Mouse (Mus musculus): ENCODE results near the gene Afap1l2. TPM values are rescaled to one million over a fixed set of nuclear protein-coding genes. Genes with fewer than 3 reads are reported as not detected.
A peak's percentile ranks its signal among the peaks of the same experiment; 100 is the strongest.

Gene Afap1l2
- 1 to 10 TPM; 2.8 to 4.4 (median 3.5) TPM for total RNA-seq (2022)

DNA sequence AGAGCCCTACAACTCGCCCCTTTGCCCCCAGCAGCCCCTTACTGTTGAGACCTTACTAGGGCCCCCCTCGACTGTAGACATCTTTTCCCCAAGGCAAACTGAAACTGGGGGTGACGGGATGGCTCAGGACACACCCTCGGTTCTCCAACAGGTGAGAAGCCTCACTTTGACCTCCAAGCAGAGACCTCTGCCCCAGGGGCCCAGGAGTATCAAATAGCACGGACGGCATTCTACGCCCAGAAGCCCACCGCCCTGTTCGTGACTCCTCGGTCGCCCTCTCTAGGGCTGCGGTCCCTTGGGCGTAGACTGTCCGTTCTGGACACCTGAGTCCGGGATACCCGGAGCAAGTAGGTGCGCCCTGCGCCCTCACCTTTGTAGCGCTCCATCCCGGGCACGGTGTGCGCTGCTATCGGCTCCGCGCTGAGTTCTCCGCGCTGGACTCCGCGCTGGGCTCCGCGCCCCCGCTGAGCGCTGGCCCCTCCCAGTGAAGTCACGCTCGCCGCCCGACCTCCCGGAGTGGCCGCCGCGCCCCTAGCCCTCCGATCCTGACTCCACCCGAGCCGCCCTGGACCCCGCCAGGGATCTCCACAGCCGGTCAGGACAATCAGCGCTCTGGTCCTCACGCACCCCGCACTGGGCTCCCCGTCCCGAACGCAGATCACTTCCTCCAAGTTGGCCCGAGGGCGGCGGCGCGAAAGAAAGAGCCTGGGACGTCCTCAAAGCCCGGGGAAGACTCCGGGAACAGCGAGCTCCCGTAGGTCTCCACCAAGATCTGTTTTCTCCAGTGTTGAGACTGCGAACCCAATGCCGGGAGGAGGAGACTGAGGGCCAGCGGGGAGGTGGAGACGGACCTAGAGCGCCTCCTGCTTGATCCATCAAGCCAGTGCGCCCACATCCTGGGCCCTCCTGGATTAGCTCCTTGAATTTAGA, at the start of gene Afap1l2:
Gene Afap1l2 (minus strand): TSS at position 448 of the 930 bp plus-strand sequence.
- peak; percentile 54 for DNase-seq (ENCODE audit: low spot score)

DNA sequence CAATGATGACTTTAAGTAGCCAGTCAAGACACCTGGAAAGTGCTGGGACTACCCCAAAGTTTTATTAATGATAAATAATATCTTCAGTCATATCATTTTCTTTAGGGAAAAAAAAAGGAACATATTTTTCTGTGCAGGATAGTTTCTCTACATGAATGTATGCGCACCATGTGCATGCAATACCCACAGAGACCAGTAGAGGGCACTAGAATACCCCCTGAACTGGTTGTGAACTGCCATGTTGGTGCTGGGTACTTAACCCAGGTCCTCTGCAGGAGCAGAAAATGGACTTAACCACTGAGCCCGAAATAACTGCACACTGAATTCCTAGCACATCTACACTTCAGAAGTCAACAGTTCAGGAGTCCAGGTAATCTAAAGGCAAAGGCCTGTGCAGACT, 49.5 kb upstream of the Afap1l2 start:
- no peak for DNase-seq (ENCODE audit: low spot score)

DNA sequence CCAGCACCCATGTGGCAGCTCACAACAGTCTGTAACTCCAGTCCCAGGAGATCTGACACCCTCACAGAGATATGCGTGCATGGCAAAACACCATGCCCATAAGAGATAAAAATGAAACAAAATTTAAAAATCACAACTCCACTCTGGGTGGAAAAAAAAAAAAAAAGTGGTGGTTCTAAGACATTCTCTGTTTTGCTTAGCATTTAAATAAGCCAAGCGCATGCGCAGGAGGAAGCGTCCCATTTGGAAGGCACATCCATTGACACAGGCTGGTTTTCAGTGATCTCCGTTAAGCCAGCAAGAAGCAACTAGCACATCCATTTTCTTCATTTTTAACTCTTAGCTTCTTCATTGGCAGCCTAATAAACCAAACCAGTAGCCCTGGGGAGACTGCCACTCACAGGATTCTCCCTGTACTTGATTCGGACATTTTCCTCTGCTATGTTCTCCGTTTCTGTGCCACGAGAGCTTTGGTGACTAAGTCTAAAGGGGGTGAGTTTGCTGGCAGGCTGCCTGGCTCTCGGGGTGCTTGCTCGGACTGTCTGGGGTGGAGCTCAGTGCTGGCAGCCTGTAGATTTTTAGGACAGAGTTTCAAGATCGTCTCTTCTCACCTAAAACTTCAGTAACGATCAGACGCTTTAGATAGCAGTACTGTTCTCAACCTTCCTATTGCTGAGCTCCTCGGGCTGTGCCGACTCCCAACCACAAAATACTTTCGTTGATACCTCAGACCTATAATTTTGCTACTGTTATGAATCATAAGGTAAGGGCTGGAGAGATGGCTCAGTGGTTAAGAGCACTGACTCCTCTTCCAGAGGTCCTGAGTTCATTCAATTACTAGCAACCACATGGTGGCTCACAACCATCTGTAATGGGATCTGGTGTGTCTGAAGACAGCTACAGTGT, 47.4 kb upstream of the Afap1l2 start:
- no peak for DNase-seq (ENCODE audit: low spot score)

DNA sequence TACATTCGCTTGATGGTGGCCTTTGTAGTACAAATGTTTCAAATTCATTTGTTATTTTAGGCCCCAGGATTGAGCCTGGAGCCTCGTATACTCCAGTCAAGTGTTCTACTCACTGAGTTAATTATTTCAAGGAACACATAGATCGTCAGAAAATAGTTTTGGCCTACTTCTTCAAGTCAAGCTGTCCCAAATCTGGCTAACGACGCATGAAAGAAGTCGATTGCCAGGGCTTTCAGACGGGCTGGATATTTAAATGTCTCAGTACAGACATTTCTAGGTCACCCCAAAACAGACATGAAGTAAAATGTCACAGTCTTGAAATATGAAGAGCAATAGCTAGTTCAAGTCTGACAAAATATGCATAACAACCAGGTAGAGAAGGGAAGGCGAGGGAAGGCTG, 44.9 kb upstream of the Afap1l2 start:
- no peak for DNase-seq (ENCODE audit: low spot score)

DNA sequence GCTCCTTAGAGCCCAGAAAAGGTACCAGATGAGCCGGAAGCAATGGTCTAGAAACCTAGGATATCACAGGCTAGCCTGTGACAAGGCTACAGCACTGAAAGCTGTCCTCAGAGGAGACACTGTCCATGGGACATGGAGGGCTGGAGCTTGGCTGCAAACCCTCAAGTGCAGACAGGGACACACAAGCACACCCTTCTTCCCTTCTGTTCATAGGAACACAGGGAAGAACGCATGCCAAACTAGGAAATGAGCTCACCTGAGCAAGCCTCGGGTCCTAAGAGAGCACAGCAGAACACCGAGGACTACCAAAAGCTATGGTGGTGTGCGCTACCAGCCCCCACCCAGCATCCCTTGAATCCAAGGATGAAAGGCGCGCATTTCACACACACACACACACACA, 44.0 kb upstream of the Afap1l2 start:
- DNase-seq (ENCODE audit: low spot score), result no peak

DNA sequence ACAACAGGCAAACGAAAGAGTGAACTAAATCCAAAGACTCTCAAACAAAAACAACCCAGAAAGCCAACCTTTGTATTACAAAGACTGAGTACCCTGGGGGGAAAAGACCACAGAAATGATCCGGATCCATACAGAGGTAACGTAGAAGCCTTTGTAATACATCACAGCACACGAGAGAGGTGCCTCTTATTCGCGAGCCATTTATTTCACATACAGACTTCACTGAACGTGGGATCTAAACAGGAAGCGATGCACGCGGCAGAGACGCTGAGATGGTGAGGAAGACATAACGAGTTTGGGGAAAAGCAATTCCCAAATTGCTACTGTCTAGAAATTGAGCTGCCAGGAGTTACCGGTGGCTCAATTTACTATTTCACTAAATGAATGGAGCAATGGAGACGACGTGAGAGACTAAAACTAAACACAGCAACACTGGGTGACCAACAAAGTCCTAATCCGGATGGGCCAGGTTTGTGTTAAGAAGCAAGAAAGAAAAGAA, 41.6 kb upstream of the Afap1l2 start:
- no peak for DNase-seq (ENCODE audit: low spot score)

DNA sequence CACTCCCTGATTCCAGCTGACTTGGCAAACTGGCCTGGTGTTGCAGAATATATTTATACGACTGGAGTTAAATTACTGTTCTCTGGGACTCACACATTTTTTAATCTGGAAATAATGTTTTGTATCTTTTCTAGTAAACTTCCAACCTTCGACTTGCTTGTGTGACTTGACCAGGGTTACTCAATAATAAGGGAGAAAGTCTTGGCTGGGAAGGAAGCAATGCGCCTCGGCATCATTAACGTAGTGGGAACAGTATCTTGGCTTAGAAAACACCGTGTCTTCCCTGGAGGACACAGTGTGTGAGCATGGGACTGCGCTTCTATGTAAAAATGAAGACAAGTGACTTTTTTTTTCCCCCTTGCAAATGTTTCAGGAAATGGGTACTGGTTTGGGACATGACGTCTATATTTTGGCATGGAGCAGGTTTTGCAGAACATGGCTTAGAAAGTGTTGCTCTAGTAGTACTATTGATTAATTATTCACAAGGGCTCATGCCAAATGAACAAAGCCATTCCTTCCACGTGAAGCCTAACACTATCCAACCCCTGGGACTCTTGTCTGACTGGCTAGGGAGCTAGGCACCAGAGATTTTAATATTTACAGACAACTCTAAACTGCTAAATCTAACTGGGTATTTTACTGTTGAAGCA, 39.8 kb upstream of the Afap1l2 start:
- no peak for DNase-seq (ENCODE audit: low spot score)

DNA sequence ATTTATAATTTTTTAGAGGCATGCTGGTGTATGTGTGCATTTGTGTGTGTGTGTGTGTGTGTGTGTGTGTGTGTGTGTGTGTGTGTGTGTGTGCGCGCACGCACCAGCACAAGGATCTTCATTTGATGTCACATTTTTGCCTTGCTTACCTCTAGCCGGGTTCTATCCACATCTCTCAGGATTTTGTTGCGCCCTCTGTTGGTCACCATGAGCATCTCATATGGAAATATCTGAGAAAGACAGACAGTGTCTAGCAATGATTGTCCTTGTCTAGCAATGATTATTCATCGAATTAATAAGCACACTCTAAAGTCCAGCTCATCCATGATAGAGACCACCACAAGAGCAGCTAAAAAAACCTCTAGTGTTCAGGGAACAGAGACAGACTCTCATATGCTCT, 31.2 kb upstream of the Afap1l2 start:
- no peak for DNase-seq (ENCODE audit: low spot score)

DNA sequence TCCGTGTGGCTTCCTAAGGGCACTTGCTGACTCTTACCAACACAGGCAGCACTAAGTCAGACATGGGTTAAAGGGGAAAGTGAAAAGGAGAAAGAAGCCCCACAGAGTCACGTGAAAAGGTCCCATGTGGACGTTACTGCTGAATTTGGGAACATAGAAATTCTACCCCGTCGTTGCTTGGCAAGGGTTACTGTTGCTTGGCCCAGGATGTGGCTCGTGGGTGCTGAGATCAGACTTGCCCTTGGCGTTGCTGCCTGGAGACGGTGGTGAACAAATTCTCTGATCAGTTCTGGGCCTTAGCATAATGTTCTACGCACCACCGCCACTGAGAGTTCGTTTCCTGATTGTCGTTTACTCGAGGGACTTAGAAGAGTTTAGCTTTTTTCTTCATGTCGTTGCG, 28.8 kb upstream of the Afap1l2 start:
- no peak for DNase-seq (ENCODE audit: low spot score)

DNA sequence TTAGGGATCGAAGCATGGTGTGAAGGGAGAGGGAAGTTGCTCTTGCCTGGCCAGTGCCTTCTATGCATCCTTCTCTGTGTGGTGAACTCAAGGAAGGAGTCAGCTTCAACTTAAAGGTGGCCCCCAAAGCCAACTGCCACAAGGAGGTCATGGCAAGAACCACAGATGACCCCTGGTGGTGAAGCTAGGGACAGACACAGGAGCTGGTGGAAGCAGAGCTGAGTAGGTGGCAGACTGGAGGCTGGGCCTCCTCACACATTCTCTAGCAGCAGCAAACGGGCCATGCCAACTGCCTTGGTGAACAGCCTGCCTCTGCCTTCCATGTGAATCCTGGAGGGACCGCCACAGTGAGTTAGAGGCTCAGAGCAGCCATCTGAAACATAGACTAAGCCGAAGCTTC, 23.6 kb upstream of the Afap1l2 start:
- peak; percentile 55 for DNase-seq (ENCODE audit: low spot score)

DNA sequence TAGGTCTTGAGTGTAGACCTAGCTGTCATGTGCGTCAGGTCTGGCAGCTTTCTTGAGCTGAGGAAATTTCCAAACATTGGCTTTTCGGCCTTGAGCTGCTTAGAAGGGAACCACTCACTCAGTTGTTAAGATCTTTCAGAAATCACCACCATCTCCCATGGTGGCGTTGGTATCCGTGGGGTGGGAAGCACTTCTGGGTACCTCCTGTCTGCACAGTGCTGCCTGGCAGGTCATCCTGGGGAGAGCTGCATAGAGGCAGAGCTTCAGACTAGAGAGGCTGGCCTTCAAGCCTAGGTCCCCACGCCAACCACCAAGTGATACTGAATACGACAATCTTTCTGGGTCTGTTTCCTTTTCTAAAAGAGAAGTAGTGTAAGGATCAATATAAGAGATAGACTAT, 21.4 kb upstream of the Afap1l2 start:
- no peak for DNase-seq (ENCODE audit: low spot score)

DNA sequence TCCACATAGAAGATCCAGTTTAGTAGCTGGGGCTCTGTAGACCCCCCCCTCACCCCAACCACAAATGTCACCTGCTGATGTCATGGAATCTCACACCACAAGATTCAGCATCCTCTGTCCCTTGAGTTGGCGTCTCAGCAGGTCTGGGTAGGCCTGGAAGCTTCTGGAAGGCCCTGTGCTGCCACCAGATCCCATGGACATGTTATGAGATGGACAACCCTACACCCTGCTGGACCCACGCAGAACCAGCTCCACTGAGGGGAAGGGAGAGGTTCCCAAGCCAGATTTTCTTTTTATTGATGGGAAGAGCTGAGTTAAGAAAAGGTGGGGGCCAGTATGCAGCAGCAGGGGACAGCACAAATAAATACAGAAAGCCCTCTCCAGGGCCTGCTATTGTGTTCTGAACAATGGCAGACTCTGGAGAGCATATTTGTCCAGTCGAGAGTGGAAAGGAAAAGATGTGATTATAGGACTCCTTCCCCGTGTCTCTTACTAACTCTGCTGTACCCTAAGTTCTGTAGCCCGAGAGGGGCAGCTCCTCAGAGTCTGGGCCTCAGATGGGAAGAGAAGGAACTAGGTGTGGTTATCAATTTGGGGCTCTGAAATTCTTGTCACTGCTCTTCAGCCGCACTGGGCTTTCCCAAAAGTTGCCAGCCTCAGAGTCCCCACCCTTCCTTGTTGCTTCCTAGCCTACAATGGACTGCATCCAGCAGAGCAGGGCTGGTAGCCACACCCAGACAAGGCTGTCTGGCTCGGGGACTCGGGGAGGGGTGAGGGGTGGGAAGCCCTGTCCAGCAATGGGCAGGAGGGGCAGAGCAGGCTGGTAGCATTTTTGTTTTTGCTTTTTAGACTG, 20.5 kb upstream of the Afap1l2 start:
- peak; percentile 58 for DNase-seq (ENCODE audit: low spot score)

DNA sequence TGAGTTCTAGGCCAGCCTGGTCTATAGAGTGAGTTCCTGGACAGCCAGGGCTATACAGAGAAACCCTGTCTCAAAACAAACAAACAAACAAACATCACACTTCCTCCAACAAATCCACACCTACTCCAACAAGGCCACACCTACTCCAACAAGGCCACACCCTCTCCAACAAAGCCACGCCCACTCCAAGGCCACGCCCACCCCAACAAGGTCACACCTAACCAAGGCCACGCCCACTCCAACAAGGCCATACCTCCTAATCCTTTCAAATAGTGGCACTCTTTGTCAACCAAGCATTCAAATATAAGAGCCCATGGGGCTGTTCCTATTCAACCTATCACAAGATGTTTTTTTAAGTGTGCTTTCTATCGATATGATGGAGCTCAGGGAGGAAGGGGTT, 18.5 kb upstream of the Afap1l2 start:
- DNase-seq (ENCODE audit: low spot score), result no peak

DNA sequence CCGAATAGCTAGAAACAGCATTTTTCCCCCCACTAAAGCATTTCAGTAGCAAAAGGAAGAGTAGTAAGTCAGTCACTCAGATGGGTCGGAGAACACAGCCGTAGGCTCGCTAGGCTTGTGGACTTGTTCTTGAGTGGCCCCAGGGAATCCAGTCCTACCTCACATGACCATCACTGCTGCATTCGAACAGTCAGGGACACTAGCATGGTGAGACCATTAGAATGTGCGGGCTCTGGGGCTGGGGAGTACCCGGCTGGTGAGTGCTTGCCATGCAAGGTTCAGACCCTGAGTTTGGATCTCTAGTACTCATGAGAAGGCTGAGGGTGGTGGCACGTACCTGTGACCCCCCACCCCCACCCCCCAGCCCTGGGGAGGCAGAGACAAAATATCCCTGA, 9.8 kb upstream of the Afap1l2 start:
- no peak for DNase-seq (ENCODE audit: low spot score)

DNA sequence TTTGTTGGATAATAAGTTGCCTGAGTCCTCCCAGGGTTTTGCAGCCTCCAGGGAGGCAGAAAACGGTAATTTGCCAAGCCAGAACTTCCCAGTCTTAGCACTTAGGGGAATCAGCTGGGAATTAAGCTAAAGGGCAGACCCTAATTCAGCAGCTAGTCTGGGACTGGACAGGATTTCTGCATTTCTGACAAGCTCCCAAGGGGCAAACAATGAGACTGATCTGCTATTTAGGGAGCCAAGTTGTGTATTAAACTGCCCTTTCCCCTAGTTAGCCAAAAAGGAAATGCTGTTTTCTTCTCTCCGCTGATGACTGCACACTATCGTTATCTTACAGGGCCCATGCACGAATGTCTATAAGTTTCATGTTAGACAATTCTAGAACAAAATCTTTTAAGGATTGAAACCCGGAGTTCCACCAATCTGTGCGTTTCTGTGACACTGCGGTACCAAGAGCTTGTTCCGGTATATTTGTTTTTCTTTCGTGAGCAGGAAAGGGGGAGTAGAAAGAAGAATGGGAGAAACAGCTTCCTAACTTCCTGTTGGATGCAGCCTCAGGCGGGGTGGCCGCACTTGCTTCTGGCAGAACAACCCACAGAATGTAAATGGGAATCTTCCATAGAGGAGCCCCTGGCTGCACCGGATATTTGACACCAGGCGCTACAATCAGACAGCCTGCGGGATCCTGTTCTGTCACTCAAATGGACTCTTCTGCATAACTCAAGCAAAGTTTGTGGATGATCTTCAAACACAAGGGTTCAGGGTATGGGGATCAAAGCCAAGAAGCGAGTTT, 9.2 kb upstream of the Afap1l2 start:
- no peak for DNase-seq (ENCODE audit: low spot score)

DNA sequence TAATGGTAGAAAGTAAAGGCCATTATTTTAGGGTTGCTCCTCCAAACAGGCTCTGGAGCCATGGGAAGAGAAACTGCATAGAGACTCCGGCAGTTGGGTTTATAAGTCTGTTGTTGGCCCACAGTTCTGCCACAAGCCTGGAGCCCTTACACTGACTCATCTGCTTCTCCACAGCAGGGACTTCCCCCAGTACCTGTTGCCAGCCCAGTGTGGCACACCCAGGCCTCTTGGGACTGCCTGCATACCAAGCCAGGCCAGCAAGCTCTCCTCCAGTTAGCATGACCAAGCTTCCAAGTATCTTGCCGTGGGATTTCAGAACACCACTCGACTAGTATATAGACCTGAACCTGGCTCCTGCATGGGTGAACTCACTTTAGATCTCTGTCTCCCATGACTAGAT, 6.8 kb upstream of the Afap1l2 start:
- no peak for DNase-seq (ENCODE audit: low spot score)

DNA sequence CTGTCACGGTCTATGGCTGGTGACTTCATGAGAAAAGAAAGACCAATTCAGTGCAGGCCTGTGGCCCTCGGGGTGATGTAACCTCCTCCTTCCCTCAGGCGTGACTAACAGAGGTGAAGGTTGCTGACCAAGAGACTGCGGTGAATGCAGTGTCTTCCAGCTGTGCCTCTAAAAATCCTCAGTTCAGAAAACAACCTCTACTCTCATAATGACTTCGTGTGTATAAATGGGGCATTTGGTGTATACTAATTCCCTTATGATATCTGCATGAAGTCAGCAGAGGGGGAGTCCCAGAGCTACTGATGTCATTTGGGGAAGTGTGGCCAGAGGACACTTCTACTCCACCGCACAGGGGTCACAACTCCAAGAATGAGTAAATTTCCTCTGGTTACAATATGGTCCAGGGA, 5.2 kb upstream of the Afap1l2 start:
- DNase-seq (ENCODE audit: low spot score), result no peak

DNA sequence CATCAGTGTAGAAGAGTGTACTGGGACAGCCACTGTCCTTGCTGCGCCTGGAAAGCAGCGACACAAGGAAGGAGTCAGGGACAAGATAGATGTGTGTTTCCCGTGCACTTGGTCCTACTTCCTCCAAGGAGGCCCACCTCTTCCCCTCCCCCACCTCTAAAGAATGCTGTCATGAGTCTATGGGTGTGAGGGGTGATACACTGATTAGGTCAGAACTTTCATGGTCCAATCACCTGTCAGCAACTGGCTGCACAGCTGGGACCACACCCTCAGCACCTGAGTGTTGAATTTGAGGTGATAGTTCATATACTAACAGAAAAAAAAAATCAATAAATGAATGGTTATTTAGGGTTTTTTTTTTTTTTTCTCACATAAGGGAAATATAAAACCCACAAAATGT, 4.0 kb upstream of the Afap1l2 start:
- no peak for DNase-seq (ENCODE audit: low spot score)

DNA sequence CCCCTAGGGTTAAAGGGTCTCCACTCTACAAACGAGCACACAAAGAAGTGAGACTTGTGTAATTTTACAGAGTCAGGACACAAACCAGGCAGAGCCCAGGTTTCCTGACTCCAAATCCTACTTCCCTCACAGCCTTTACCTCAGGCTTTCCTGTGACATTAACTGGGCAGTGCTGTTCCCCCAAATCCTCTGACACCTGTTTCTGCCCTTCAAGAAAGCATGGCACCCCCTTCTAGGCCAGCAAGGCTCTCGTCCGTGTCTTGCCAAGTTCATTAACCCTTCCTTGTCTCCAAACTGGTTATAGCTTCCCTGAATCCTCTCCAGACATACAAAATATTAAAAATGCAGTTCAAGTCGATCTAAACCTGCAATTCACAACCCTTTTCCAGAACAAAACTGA, 2.0 kb upstream of the Afap1l2 start:
- DNase-seq (ENCODE audit: low spot score), result no peak

DNA sequence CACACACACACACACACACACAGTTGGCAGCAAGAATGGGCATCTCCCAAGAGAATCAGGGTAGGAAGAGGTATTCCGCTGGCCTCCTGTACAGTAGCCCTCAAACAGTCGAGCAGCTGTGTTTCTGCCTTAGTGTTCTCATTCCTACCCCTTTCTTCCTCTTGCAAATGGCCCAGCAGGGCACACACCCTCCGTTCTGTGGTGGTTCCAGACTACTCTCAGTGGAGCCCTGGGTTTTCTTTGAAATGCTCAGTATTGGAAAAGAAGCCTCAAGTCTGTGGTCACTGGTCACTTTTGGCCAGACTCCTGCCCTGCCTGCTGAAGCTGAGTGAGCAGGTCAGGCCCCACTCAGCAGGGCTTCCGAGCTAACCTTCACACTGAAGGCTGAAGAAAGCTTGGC, 1.6 kb upstream of the Afap1l2 start:
- DNase-seq (ENCODE audit: low spot score), result no peak
